Comparison of ENCODE assay signal across 12 mouse cellular contexts in genomic region chr17:28657936-28658335, GRCm38 (mm10). TPM values are rescaled to one million over a fixed set of nuclear protein-coding genes. Genes with fewer than 3 reads are reported as not detected.
DNase-seq lines count a peak whose midpoint lies in the region; ATAC-seq lines count a peak whose summit lies in the region.
"Had no signal": no experiment of that assay in that cellular context is flagged by ENCODE, and none has a peak within 500 bp of the region (broad histone marks: within the 10 kb centered on the region; RNA-seq: fewer than 3 reads in every experiment).

No protein-coding gene starts in this region.

- H3K4me2 ChIP-seq in hindbrain, embryonic 14.5 days (replicated peaks): no peak overlapping the region
- no peak overlapping the region for H3K4me2 ChIP-seq in hindbrain, embryonic 11.5 days (replicated peaks; ENCODE audit: low read depth, low read length)
- H3K4me2 ChIP-seq in midbrain, embryonic 13.5 days (replicated peaks): no peak overlapping the region
- H3K4me2 ChIP-seq in midbrain, embryonic 11.5 days: no peak overlapping the region

- H3K4me1 ChIP-seq in hindbrain, embryonic 14.5 days (replicated peaks; ENCODE audit: control insufficient read depth, insufficient read depth, low read length): no peaks in the 10 kb centered on the region; the same call in 1 of the 2 replicates
- no peaks in the 10 kb centered on the region for H3K4me1 ChIP-seq in hindbrain, embryonic 11.5 days (replicated peaks; ENCODE audit: control insufficient read depth, insufficient read depth, low read length)
- peaks cover 9% of the 10 kb centered on the region; the same call in 1 of the 2 replicates for H3K4me1 ChIP-seq in midbrain, embryonic 13.5 days (replicated peaks)
- no peaks in the 10 kb centered on the region for H3K4me1 ChIP-seq in midbrain, embryonic 11.5 days (ENCODE audit: control insufficient read depth, insufficient read depth, low read length)

- no peaks in the 10 kb centered on the region for H3K9me3 ChIP-seq in hindbrain, embryonic 14.5 days (ENCODE audit: control insufficient read depth, low read length)
- no peaks in the 10 kb centered on the region for H3K9me3 ChIP-seq in hindbrain, embryonic 11.5 days (ENCODE audit: control insufficient read depth, low read length)
- H3K9me3 ChIP-seq in midbrain, embryonic 13.5 days: no peaks in the 10 kb centered on the region
- H3K9me3 ChIP-seq in midbrain, embryonic 11.5 days (ENCODE audit: control insufficient read depth, low read length): no peaks in the 10 kb centered on the region

- WGBS in hindbrain, embryonic 14.5 days: 27% methylated on average over 4 of the region's 4 CpGs
- 69% methylated on average over 4 of the region's 4 CpGs for WGBS in hindbrain, embryonic 11.5 days
- 29% methylated on average over 4 of the region's 4 CpGs for WGBS in midbrain, embryonic 13.5 days
- 76% methylated on average over 4 of the region's 4 CpGs for WGBS in midbrain, embryonic 11.5 days

- no peak overlapping the region for H3K9ac ChIP-seq in hindbrain, embryonic 14.5 days
- no peak overlapping the region for H3K9ac ChIP-seq in hindbrain, embryonic 11.5 days (ENCODE audit: low read depth, low read length)
- H3K9ac ChIP-seq in midbrain, embryonic 13.5 days (replicated peaks): no peak overlapping the region
- H3K9ac ChIP-seq in midbrain, embryonic 11.5 days (ENCODE audit: low read length): no peak overlapping the region

- H3K27me3 ChIP-seq in hindbrain, embryonic 14.5 days (ENCODE audit: control insufficient read depth, insufficient read depth, low read length): no peaks in the 10 kb centered on the region
- no peaks in the 10 kb centered on the region for H3K27me3 ChIP-seq in hindbrain, embryonic 11.5 days (ENCODE audit: control insufficient read depth, insufficient read depth, low read length)
- H3K27me3 ChIP-seq in midbrain, embryonic 13.5 days: no peaks in the 10 kb centered on the region
- H3K27me3 ChIP-seq in midbrain, embryonic 11.5 days (ENCODE audit: control insufficient read depth, insufficient read depth, low read length): no peaks in the 10 kb centered on the region

- no peak overlapping the region; the same call in 1 of the 2 replicates for H3K27ac ChIP-seq in hindbrain, embryonic 14.5 days
- H3K27ac ChIP-seq in hindbrain, embryonic 11.5 days (ENCODE audit: low read depth, low read length): no peak overlapping the region
- H3K27ac ChIP-seq in midbrain, embryonic 13.5 days: peak overlapping the region; percentile 68
- no peak overlapping the region for H3K27ac ChIP-seq in midbrain, embryonic 11.5 days (ENCODE audit: low read depth, low read length)

- peak; percentile 61 for DNase-seq in hindbrain, embryonic 14.5 days (ENCODE audit: low spot score)
- DNase-seq in hindbrain, embryonic 11.5 days (ENCODE audit: low spot score): no peak
- DNase-seq in midbrain, embryonic 11.5 days (ENCODE audit: low spot score, missing footprints): no peak
- no peak for DNase-seq in adrenal gland, postnatal 14 days
- no peak for DNase-seq in frontal cortex, postnatal 36 days (ENCODE audit: low spot score in 2 of 2)
- no peak for DNase-seq in spleen, adult 18-20 months
- DNase-seq: cerebellum, postnatal 25 days; heart, postnatal 10 days had no signal

- no peak overlapping the region for H3K4me3 ChIP-seq in hindbrain, embryonic 14.5 days (replicated peaks; ENCODE audit: low read length)
- H3K4me3 ChIP-seq in hindbrain, embryonic 11.5 days (ENCODE audit: low read depth, low read length): no peak overlapping the region
- H3K4me3 ChIP-seq in midbrain, embryonic 13.5 days (replicated peaks): no peak overlapping the region
- no peak overlapping the region for H3K4me3 ChIP-seq in midbrain, embryonic 11.5 days (ENCODE audit: low read depth, low read length)

- H3K36me3 ChIP-seq in hindbrain, embryonic 14.5 days (replicated peaks; ENCODE audit: control insufficient read depth, insufficient read depth): no peaks in the 10 kb centered on the region
- H3K36me3 ChIP-seq in hindbrain, embryonic 11.5 days (ENCODE audit: control insufficient read depth, insufficient read depth, low read length): no peaks in the 10 kb centered on the region
- H3K36me3 ChIP-seq in midbrain, embryonic 13.5 days: no peaks in the 10 kb centered on the region
- H3K36me3 ChIP-seq in midbrain, embryonic 11.5 days (ENCODE audit: control insufficient read depth, insufficient read depth, low read length): no peaks in the 10 kb centered on the region

- peak; percentile 51; the same call in 1 of the 2 replicates for ATAC-seq in hindbrain, embryonic 14.5 days (ENCODE audit: low FRiP score)
- ATAC-seq in hindbrain, embryonic 11.5 days (ENCODE audit: low FRiP score): no peak
- peak; percentile 95 for ATAC-seq in midbrain, embryonic 13.5 days
- no peak for ATAC-seq in midbrain, embryonic 11.5 days (ENCODE audit: low FRiP score)
- ATAC-seq in inflammation-experienced regulatory T-cells, adult 6 months: peak; percentile 82
- ATAC-seq: lung, postnatal 0 days had no signal

RNA-seq across cellular contexts. Expression of gene Slc26a8, which starts 32.1 kb away (rescaled TPM):
- polyA plus RNA-seq in hindbrain, embryonic 14.5 days (2014; fragmentation: Nextera tagmentation; extraction: Ambion mirVana): 1.8 and 2.3 TPM in 2 replicates
- polyA plus RNA-seq in hindbrain, embryonic 11.5 days (2014; fragmentation: Nextera tagmentation; extraction: Ambion mirVana): 0.38 and 0.52 TPM in 2 replicates
- polyA plus RNA-seq in midbrain, embryonic 13.5 days (2015; fragmentation: Nextera tagmentation; extraction: Ambion mirVana): 1.0 and 1.3 TPM in 2 replicates
- 0.75 and 0.87 TPM in 2 replicates for polyA plus RNA-seq in midbrain, embryonic 11.5 days (2014; fragmentation: Nextera tagmentation; extraction: Ambion mirVana)
- polyA plus RNA-seq in inflammation-experienced regulatory T-cells, adult 6 months (2017; shearing (Covaris generic)): under 1 TPM; 0.21 to 0.88 (median 0.87) TPM
- 1.3 and 2.9 TPM in 2 replicates for total RNA-seq in adrenal gland, postnatal 14 days (2021)
- total RNA-seq: CH12.LX had no signal

RNA-seq across cellular contexts. Expression of gene Mapk14, which starts 33.2 kb away (rescaled TPM):
- 34.1 and 36.5 TPM in 2 replicates for polyA plus RNA-seq in hindbrain, embryonic 14.5 days (2014; fragmentation: Nextera tagmentation; extraction: Ambion mirVana)
- 38.1 and 44.2 TPM in 2 replicates for polyA plus RNA-seq in hindbrain, embryonic 11.5 days (2014; fragmentation: Nextera tagmentation; extraction: Ambion mirVana)
- polyA plus RNA-seq in midbrain, embryonic 13.5 days (2015; fragmentation: Nextera tagmentation; extraction: Ambion mirVana): 23.3 and 27.0 TPM in 2 replicates
- 39.4 and 47.2 TPM in 2 replicates for polyA plus RNA-seq in midbrain, embryonic 11.5 days (2014; fragmentation: Nextera tagmentation; extraction: Ambion mirVana)
- polyA plus RNA-seq in inflammation-experienced regulatory T-cells, adult 6 months (2017; shearing (Covaris generic)): 10 to 100 TPM; 17.7 to 24.5 (median 24.2) TPM
- 69.1 and 76.3 TPM in 2 replicates for total RNA-seq in adrenal gland, postnatal 14 days (2021)

RNA-seq across cellular contexts. Expression of gene Srpk1, which starts 35.4 kb away (rescaled TPM):
- polyA plus RNA-seq in hindbrain, embryonic 14.5 days (2014; fragmentation: Nextera tagmentation; extraction: Ambion mirVana): 110 TPM in 2 replicates
- polyA plus RNA-seq in hindbrain, embryonic 11.5 days (2014; fragmentation: Nextera tagmentation; extraction: Ambion mirVana): 133 and 164 TPM in 2 replicates
- 110 and 113 TPM in 2 replicates for polyA plus RNA-seq in midbrain, embryonic 13.5 days (2015; fragmentation: Nextera tagmentation; extraction: Ambion mirVana)
- polyA plus RNA-seq in midbrain, embryonic 11.5 days (2014; fragmentation: Nextera tagmentation; extraction: Ambion mirVana): 124 and 135 TPM in 2 replicates
- 100 to 1,000 TPM; 164 to 225 (median 209) TPM for polyA plus RNA-seq in inflammation-experienced regulatory T-cells, adult 6 months (2017; shearing (Covaris generic))
- 57.1 and 69.7 TPM in 2 replicates for total RNA-seq in adrenal gland, postnatal 14 days (2021)

Comparison
In these comparisons a context has a peak if more than half of its experiments do, and no peak if none do; other contexts are left out.
1. ATAC-seq: peak in hindbrain, embryonic 14.5 days (single experiment), midbrain, embryonic 13.5 days (single experiment) and inflammation-experienced regulatory T-cells, adult 6 months (single experiment); none in hindbrain, embryonic 11.5 days (single experiment) and midbrain, embryonic 11.5 days (single experiment).